Mouse (Mus musculus) kidney, adult 2 months (tissue): ENCODE results near the gene Rtel1.

Experiments used
- CTCF ChIP-seq: fragments of 200-500 bp; conservative IDR thresholded peaks from 2 replicates; pipeline ENCODE4 v1.5.1; 2011; ENCODE audit warnings: low read depth, mild to moderate bottlenecking, control low read depth, low read length, moderate library complexity, mixed read lengths; ENCODE audit not compliant: insufficient read depth, insufficient read length
- POLR2A ChIP-seq: fragments of 200-500 bp; IDR thresholded peaks from one replicate; pipeline ENCODE4 v1.6.1; 2011; ENCODE audit warnings: low read depth, low read length, control low read depth

- TF ChIP-seq POLR2A (peak; percentile 76), CTCF (peak; percentile 49)
Measured at GRCm38 (mm10) chr2:181287958-181288350, 31.6 kb upstream of the Rtel1 start, which contains the start of gene Gmeb2.
